Mouse (Mus musculus): ENCODE measurements around the gene Mat1a. TPM values are rescaled to one million over a fixed set of nuclear protein-coding genes. Genes with fewer than 3 reads are reported as not detected.

The Mat1a gene
- polyA plus RNA-seq, 1 experiment = not detected

GRCm38 (mm10) chr14:41090777-41091176 is 14.1 kb upstream of the Mat1a start:
- no peaks in the 10 kb centered on the region for H3K27me3 ChIP-seq (ENCODE audit: control insufficient read depth)
- no peaks in the 10 kb centered on the region for H3K9me3 ChIP-seq (ENCODE audit: control insufficient read depth, low read length)
- no peaks in the 10 kb centered on the region for H3K4me1 ChIP-seq (ENCODE audit: control insufficient read depth)
- H3K4me3 ChIP-seq (replicated peaks) = no peak overlapping the region
- H3K36me3 ChIP-seq (ENCODE audit: control insufficient read depth) = no peaks in the 10 kb centered on the region
- TF ChIP-seq TAL1 (IDR thresholded peaks at IDR 0.05; ENCODE audit: low read length) (no peak), GATA1 (IDR thresholded peaks at IDR 0.05; ENCODE audit: low read length) (no peak)

GRCm38 (mm10) chr14:41094114-41094513 is 10.7 kb upstream of the Mat1a start:
- no peaks in the 10 kb centered on the region for H3K27me3 ChIP-seq (ENCODE audit: control insufficient read depth)
- H3K4me3 ChIP-seq (replicated peaks) = no peak overlapping the region
- no peaks in the 10 kb centered on the region for H3K9me3 ChIP-seq (ENCODE audit: control insufficient read depth, low read length)
- no peak for TF ChIP-seq TAL1 (IDR thresholded peaks at IDR 0.05; ENCODE audit: low read length)
- TF ChIP-seq GATA1 (IDR thresholded peaks at IDR 0.05; ENCODE audit: low read length) = no peak
- H3K4me1 ChIP-seq (ENCODE audit: control insufficient read depth) = no peaks in the 10 kb centered on the region
- no peaks in the 10 kb centered on the region for H3K36me3 ChIP-seq (ENCODE audit: control insufficient read depth)

- no peak for TF ChIP-seq TAL1 (IDR thresholded peaks at IDR 0.05; ENCODE audit: low read length)
- Histone ChIP-seq H3K36me3 (ENCODE audit: control insufficient read depth) (no peaks in the 10 kb centered on the region), H3K4me3 (replicated peaks) (no peak overlapping the region), H3K27me3 (ENCODE audit: control insufficient read depth) (no peaks in the 10 kb centered on the region), H3K9me3 (ENCODE audit: control insufficient read depth, low read length) (no peaks in the 10 kb centered on the region), H3K4me1 (ENCODE audit: control insufficient read depth) (no peaks in the 10 kb centered on the region)
These were observed 8.5 kb upstream of the Mat1a start for GRCm38 (mm10) chr14:41096296-41096860.

GRCm38 (mm10) chr14:41098726-41099125 is 6.1 kb upstream of the Mat1a start:
- Histone ChIP-seq H3K9me3 (ENCODE audit: control insufficient read depth, low read length) (no peaks in the 10 kb centered on the region), H3K36me3 (ENCODE audit: control insufficient read depth) (no peaks in the 10 kb centered on the region), H3K4me3 (replicated peaks) (no peak overlapping the region), H3K4me1 (ENCODE audit: control insufficient read depth) (no peaks in the 10 kb centered on the region), H3K27me3 (ENCODE audit: control insufficient read depth) (no peaks in the 10 kb centered on the region)
- TF ChIP-seq GATA1 (IDR thresholded peaks at IDR 0.05; ENCODE audit: low read length) (no peak), TAL1 (IDR thresholded peaks at IDR 0.05; ENCODE audit: low read length) (no peak)

GRCm38 (mm10) chr14:41100712-41101111 is 4.1 kb upstream of the Mat1a start:
- Histone ChIP-seq H3K9me3 (ENCODE audit: control insufficient read depth, low read length) (no peaks in the 10 kb centered on the region), H3K4me3 (replicated peaks) (no peak overlapping the region), H3K27me3 (ENCODE audit: control insufficient read depth) (no peaks in the 10 kb centered on the region), H3K4me1 (ENCODE audit: control insufficient read depth) (no peaks in the 10 kb centered on the region), H3K36me3 (ENCODE audit: control insufficient read depth) (no peaks in the 10 kb centered on the region)
- TF ChIP-seq GATA1 (IDR thresholded peaks at IDR 0.05; ENCODE audit: low read length) = no peak
- TF ChIP-seq TAL1 (IDR thresholded peaks at IDR 0.05; ENCODE audit: low read length) = no peak

- no peaks in the 10 kb centered on the region for H3K4me1 ChIP-seq (ENCODE audit: control insufficient read depth)
- no peaks in the 10 kb centered on the region for H3K36me3 ChIP-seq (ENCODE audit: control insufficient read depth)
- TF ChIP-seq TAL1 (IDR thresholded peaks at IDR 0.05; ENCODE audit: low read length) = no peak
- no peak for TF ChIP-seq GATA1 (IDR thresholded peaks at IDR 0.05; ENCODE audit: low read length)
- no peak overlapping the region for H3K4me3 ChIP-seq (replicated peaks)
- H3K27me3 ChIP-seq (ENCODE audit: control insufficient read depth) = no peaks in the 10 kb centered on the region
- no peaks in the 10 kb centered on the region for H3K9me3 ChIP-seq (ENCODE audit: control insufficient read depth, low read length)
These were observed 3.6 kb upstream of the Mat1a start for GRCm38 (mm10) chr14:41101242-41101641.

GRCm38 (mm10) chr14:41102269-41102668 is 2.6 kb upstream of the Mat1a start:
- Histone ChIP-seq H3K4me1 (ENCODE audit: control insufficient read depth) (no peaks in the 10 kb centered on the region), H3K9me3 (ENCODE audit: control insufficient read depth, low read length) (no peaks in the 10 kb centered on the region), H3K36me3 (ENCODE audit: control insufficient read depth) (no peaks in the 10 kb centered on the region), H3K27me3 (ENCODE audit: control insufficient read depth) (no peaks in the 10 kb centered on the region), H3K4me3 (replicated peaks) (no peak overlapping the region)
- TF ChIP-seq GATA1 (IDR thresholded peaks at IDR 0.05; ENCODE audit: low read length) (no peak), TAL1 (IDR thresholded peaks at IDR 0.05; ENCODE audit: low read length) (no peak)

GRCm38 (mm10) chr14:41111031-41111668 is 6.3 kb downstream of the Mat1a start:
- Histone ChIP-seq H3K36me3 (ENCODE audit: control insufficient read depth) (no peaks in the 10 kb centered on the region), H3K4me1 (ENCODE audit: control insufficient read depth) (no peaks in the 10 kb centered on the region), H3K9me3 (ENCODE audit: control insufficient read depth, low read length) (no peaks in the 10 kb centered on the region), H3K27me3 (ENCODE audit: control insufficient read depth) (no peaks in the 10 kb centered on the region), H3K4me3 (replicated peaks) (no peak overlapping the region)
- no peak for TF ChIP-seq GATA1 (IDR thresholded peaks at IDR 0.05; ENCODE audit: low read length)
- TF ChIP-seq TAL1 (IDR thresholded peaks at IDR 0.05; ENCODE audit: low read length) = no peak

- no peaks in the 10 kb centered on the region for H3K4me1 ChIP-seq (ENCODE audit: control insufficient read depth)
- no peak overlapping the region for H3K4me3 ChIP-seq (replicated peaks)
- H3K27me3 ChIP-seq (ENCODE audit: control insufficient read depth) = no peaks in the 10 kb centered on the region
- TF ChIP-seq GATA1 (IDR thresholded peaks at IDR 0.05; ENCODE audit: low read length) (no peak), TAL1 (IDR thresholded peaks at IDR 0.05; ENCODE audit: low read length) (no peak)
- H3K9me3 ChIP-seq (ENCODE audit: control insufficient read depth, low read length) = no peaks in the 10 kb centered on the region
- H3K36me3 ChIP-seq (ENCODE audit: control insufficient read depth) = no peaks in the 10 kb centered on the region
These were observed 8.1 kb downstream of the Mat1a start for GRCm38 (mm10) chr14:41112944-41113343.

- TF ChIP-seq TAL1 (IDR thresholded peaks at IDR 0.05; ENCODE audit: low read length) (no peak), GATA1 (IDR thresholded peaks at IDR 0.05; ENCODE audit: low read length) (no peak)
- no peak overlapping the region for H3K4me3 ChIP-seq (replicated peaks)
- H3K9me3 ChIP-seq (ENCODE audit: control insufficient read depth, low read length) = no peaks in the 10 kb centered on the region
- H3K36me3 ChIP-seq (ENCODE audit: control insufficient read depth) = no peaks in the 10 kb centered on the region; the same call in 1 of the 2 replicates
- no peaks in the 10 kb centered on the region for H3K27me3 ChIP-seq (ENCODE audit: control insufficient read depth)
- no peaks in the 10 kb centered on the region for H3K4me1 ChIP-seq (ENCODE audit: control insufficient read depth)
These were observed 11.4 kb downstream of the Mat1a start for GRCm38 (mm10) chr14:41116271-41116670.
